Comparison of ENCODE assay signal across 8 mouse cellular contexts in the genomic region with DNA sequence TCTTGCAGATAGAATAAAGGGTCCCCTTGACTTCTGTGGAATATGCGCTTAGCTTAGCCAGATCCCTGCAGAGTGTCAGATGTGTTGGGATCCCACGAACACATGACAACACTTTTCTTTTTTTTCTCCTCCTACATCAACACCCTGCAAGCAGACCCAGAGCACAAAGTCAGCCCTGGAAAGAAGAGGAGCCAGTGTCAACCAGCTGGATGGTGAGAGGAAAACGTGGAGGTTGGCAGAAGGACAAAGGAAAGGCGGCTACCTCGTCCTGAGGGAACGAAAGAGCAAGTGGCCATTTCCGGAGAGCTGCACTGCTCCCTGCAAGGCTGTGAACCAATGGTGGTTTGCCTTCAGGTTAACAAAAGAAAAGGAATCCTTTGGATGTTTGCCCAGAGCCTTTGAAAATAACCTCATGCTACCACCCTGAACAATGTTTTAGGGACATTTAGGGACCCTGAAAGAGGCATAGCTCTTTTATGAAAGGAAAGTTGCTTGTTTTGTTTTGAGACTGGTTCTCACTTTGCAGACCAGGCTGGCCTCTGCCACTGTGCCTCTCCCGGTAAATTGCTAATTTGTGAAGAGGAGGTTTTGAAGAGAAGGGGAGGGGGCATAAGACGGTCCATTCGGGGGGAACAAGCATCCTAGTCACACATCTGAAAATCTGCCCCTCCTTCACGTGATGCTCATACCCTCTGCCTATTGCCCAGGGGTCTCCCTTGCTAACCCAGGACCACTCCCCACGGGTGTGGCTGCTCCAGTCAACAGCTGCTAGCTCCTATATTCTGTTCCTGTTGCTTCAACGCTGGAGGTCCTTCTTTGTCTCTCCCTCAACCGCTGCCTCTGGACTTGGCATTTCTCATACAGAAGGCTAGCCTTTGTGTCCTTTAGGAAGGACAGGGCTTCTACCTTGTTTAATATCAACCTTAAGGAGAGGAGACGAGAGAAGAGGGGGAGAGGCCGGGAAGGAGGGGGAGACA. TPM values are rescaled to one million over a fixed set of nuclear protein-coding genes. Genes with fewer than 3 reads are reported as not detected.
DNase-seq lines count a peak whose midpoint lies in the region; ATAC-seq and TF ChIP-seq lines count a peak whose summit lies in the region.

No protein-coding gene starts in this region.

- no peaks in the 10 kb centered on the region for H3K36me3 ChIP-seq in heart, embryonic 14.5 days (ENCODE audit: control insufficient read depth, insufficient read depth, low read length)
- H3K36me3 ChIP-seq in limb, embryonic 10.5 days, result no peaks in the 10 kb centered on the region
- H3K36me3 ChIP-seq in neural tube, embryonic 11.5 days (ENCODE audit: control insufficient read depth, insufficient read depth, low read length), result no peaks in the 10 kb centered on the region

- no peak for DNase-seq in lung, adult 2 months
- no peak for DNase-seq in lung, postnatal 14 days
- DNase-seq in limb, embryonic 10.5 days (ENCODE audit: low spot score), result peak; percentile 40
- peak; percentile 54 for DNase-seq in neural tube, embryonic 11.5 days (ENCODE audit: low spot score)
- no peak for DNase-seq in thymus, adult 18-20 months

- TF ChIP-seq CTCF in lung, adult 2 months (IDR thresholded peaks at IDR 0.05; ENCODE audit: insufficient read depth, low read length), result no peak
- no peak for TF ChIP-seq CTCF in cortical plate, adult 2 months (IDR thresholded peaks at IDR 0.05; ENCODE audit: extremely low read depth, insufficient read depth, low read length)

- peak overlapping the region; percentile 37 for H3K4me3 ChIP-seq in lung, adult 2 months (replicated peaks; ENCODE audit: extremely low read depth, low read depth, low read length)
- no peak overlapping the region for H3K4me3 ChIP-seq in cortical plate, adult 2 months (ENCODE audit: insufficient read depth, low read length)
- H3K4me3 ChIP-seq in heart, embryonic 14.5 days (ENCODE audit: control insufficient read depth in 1 of 2, insufficient read depth in 1 of 2, low read depth in 1 of 2, low read length in 2 of 2), result peak overlapping the region; percentile 12 to 14; a peak in 2 of 4 replicates
- peak overlapping the region; percentile 54 for H3K4me3 ChIP-seq in limb, embryonic 10.5 days
- no peak overlapping the region for H3K4me3 ChIP-seq in neural tube, embryonic 11.5 days (ENCODE audit: low read depth, low read length)

- H3K9me3 ChIP-seq in heart, embryonic 14.5 days (ENCODE audit: control insufficient read depth, low read length), result no peaks in the 10 kb centered on the region
- no peaks in the 10 kb centered on the region for H3K9me3 ChIP-seq in limb, embryonic 10.5 days (replicated peaks)
- H3K9me3 ChIP-seq in neural tube, embryonic 11.5 days (ENCODE audit: control insufficient read depth, low read length), result no peaks in the 10 kb centered on the region

- no peak for TF ChIP-seq POLR2A in lung, adult 2 months (IDR thresholded peaks at IDR 0.05; ENCODE audit: borderline replicate concordance, extremely low read depth, low read depth, low read length)
- no peak for TF ChIP-seq POLR2A in cortical plate, adult 2 months (IDR thresholded peaks at IDR 0.05; ENCODE audit: extremely low read depth, insufficient read depth, low read length)

- H3K9ac ChIP-seq in heart, embryonic 14.5 days (ENCODE audit: low read length), result peak overlapping the region; percentile 72
- H3K9ac ChIP-seq in neural tube, embryonic 11.5 days (ENCODE audit: low read length), result peak overlapping the region; percentile 31

- H3K27me3 ChIP-seq in heart, embryonic 14.5 days (ENCODE audit: control insufficient read depth, insufficient read depth, low read length), result no peaks in the 10 kb centered on the region
- H3K27me3 ChIP-seq in limb, embryonic 10.5 days (ENCODE audit: low read depth, poor library complexity, severe bottlenecking), result no peaks in the 10 kb centered on the region
- H3K27me3 ChIP-seq in neural tube, embryonic 11.5 days (ENCODE audit: control insufficient read depth, insufficient read depth, low read length), result no peaks in the 10 kb centered on the region

- H3K4me2 ChIP-seq in heart, embryonic 14.5 days (ENCODE audit: low read length), result peak overlapping the region; percentile 76
- peak overlapping the region; percentile 15; the same call in 1 of the 2 replicates for H3K4me2 ChIP-seq in neural tube, embryonic 11.5 days (ENCODE audit: low read depth)

- H3K4me1 ChIP-seq in lung, adult 2 months (ENCODE audit: control insufficient read depth, insufficient read depth, low read length), result peaks cover 13% of the 10 kb centered on the region
- H3K4me1 ChIP-seq in cortical plate, adult 2 months (ENCODE audit: control insufficient read depth, insufficient read depth, low read length), result peaks cover 11% of the 10 kb centered on the region
- H3K4me1 ChIP-seq in heart, embryonic 14.5 days (ENCODE audit: control insufficient read depth in 2 of 2, insufficient read depth in 2 of 2, low read length in 2 of 2), result peaks cover 30 to 40% of the 10 kb centered on the region in 2 experiments
- peaks cover 40% of the 10 kb centered on the region for H3K4me1 ChIP-seq in limb, embryonic 10.5 days
- H3K4me1 ChIP-seq in neural tube, embryonic 11.5 days (ENCODE audit: control insufficient read depth, insufficient read depth, low read length), result peaks cover 14% of the 10 kb centered on the region

- H3K27ac ChIP-seq in cortical plate, adult 2 months (ENCODE audit: insufficient read depth, low read length), result peak overlapping the region; percentile 66
- peak overlapping the region; percentile 87 to 90 for H3K27ac ChIP-seq in heart, embryonic 14.5 days (replicated peaks in 1 of 2; ENCODE audit: control insufficient read depth in 1 of 2, insufficient read depth in 1 of 2, low read depth in 2 of 2, low read length in 2 of 2)
- peak overlapping the region; percentile 76 for H3K27ac ChIP-seq in limb, embryonic 10.5 days
- peak overlapping the region; percentile 23; the same call in 1 of the 2 replicates for H3K27ac ChIP-seq in neural tube, embryonic 11.5 days (ENCODE audit: low read depth, low read length)

- WGBS in lung, adult 2 months, result 17% methylated on average over 16 of the region's 16 CpGs
- 10% methylated on average over 16 of the region's 16 CpGs for WGBS in heart, embryonic 14.5 days
- 24% methylated on average over 16 of the region's 16 CpGs for WGBS in limb, embryonic 10.5 days
- 15% methylated on average over 16 of the region's 16 CpGs for WGBS in neural tube, embryonic 11.5 days

- no peak; the same call in 1 of the 2 replicates for ATAC-seq in heart, embryonic 14.5 days (ENCODE audit: insufficient number of reproducible peaks, insufficient read depth, low FRiP score, low read depth)
- peak; percentile 38 for ATAC-seq in neural tube, embryonic 11.5 days (ENCODE audit: insufficient read depth, low FRiP score, low TSS enrichment)
- ATAC-seq in inflammation-experienced regulatory T-cells, adult 6 months, result no peak

RNA-seq across cellular contexts. Expression of a gene that starts 29.2 kb away (rescaled TPM):
- polyA plus RNA-seq in lung, adult 2 months (2012; rRNA removed), result 48.9 and 56.6 TPM in 2 replicates
- polyA plus RNA-seq in cortical plate, adult 2 months (2012; rRNA removed), result 79.6 and 87.3 TPM in 2 replicates
- 116 and 120 TPM in 2 replicates for polyA plus RNA-seq in heart, embryonic 14.5 days (2014; fragmentation: Nextera tagmentation; extraction: Ambion mirVana)
- 40.4 and 46.7 TPM in 2 replicates for polyA plus RNA-seq in limb, embryonic 10.5 days (2016; fragmentation: Nextera tagmentation; extraction: Ambion mirVana)
- 46.2 and 50.1 TPM in 2 replicates for polyA plus RNA-seq in neural tube, embryonic 11.5 days (2014; fragmentation: Nextera tagmentation; extraction: Ambion mirVana)
- 10 to 100 TPM; 51.4 to 58.7 (median 54.5) TPM for polyA plus RNA-seq in inflammation-experienced regulatory T-cells, adult 6 months (2017; shearing (Covaris generic))

Comparison
In these comparisons a context has a peak if more than half of its experiments do, and no peak if none do; other contexts are left out.
1. DNase-seq: peak in limb, embryonic 10.5 days (single experiment) and neural tube, embryonic 11.5 days (single experiment); none in lung, adult 2 months (single experiment), lung, postnatal 14 days (single experiment) and thymus, adult 18-20 months (0 of 2).
2. H3K4me3 ChIP-seq: peak in lung, adult 2 months (single experiment), heart, embryonic 14.5 days (2 of 2) and limb, embryonic 10.5 days (single experiment); none in cortical plate, adult 2 months (single experiment) and neural tube, embryonic 11.5 days (single experiment).
3. H3K27ac ChIP-seq: peak in every context shown above with its lines; median percentile 88 in heart, embryonic 14.5 days; 76 in limb, embryonic 10.5 days; 66 in cortical plate, adult 2 months; 23 in neural tube, embryonic 11.5 days.